Mouse (Mus musculus) cerebellum, adult (tissue): Measurements from ENCODE around the gene Mmp19.

Experiments
- ATAC-seq: cut with Nextera tagmentation; 2 replicates; pipeline ENCODE4 v1.9.2; 2017; ENCODE audit warnings: mild to moderate bottlenecking, moderate library complexity, mixed read lengths; ENCODE audit not compliant: insufficient number of reproducible peaks, low FRiP score, low TSS enrichment

The Mmp19 gene

GRCm38 (mm10) chr10:128846664-128847063 is 56.0 kb downstream of the Mmp19 start:
- ATAC-seq, result no peak

DNA sequence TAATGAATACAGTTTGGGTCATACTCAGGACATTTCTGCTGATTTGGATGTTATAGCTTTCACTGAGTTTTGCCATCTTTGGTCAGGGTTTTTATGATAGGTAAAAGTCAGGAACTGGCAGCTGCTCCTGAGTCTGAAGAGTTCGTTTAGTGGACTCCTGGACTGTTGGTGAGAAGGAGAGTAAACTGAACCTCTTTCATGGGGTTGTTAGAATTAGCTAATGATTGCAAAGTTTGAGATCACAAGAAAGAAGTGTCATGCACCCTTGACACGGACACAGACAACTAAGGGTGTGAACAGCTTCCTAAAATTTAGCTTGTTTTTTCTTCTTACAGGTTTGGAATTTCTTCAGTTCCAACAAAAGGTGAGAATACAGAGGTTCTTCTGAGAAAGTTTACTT is 57.7 kb downstream of the Mmp19 start:
- ATAC-seq, result no peak

GRCm38 (mm10) chr10:128850339-128850738 is 59.6 kb downstream of the Mmp19 start:
- ATAC-seq, result no peak
